Mouse (Mus musculus) hindbrain, embryonic 13.5 days (tissue): ENCODE data around the gene Nisch. TPM values are rescaled to one million over a fixed set of nuclear protein-coding genes. Genes with fewer than 3 reads are reported as not detected.

ENCODE experiments used
- ATAC-seq: fragments of 200-750 bp; cut with Nextera tagmentation; 2 replicates; pipeline ENCODE4 v1.8.0; 2017; ENCODE audit warnings: moderate TSS enrichment; ENCODE audit not compliant: low FRiP score
- H3K27ac ChIP-seq: fragments of 300-500 bp; sonication (generic); 2 replicates; pipeline ENCODE4 v1.5.1; 2015; ENCODE audit warnings: inconsistent platforms, mild to moderate bottlenecking, moderate library complexity
- H3K27me3 ChIP-seq: fragments of 300-500 bp; sonication (generic); 2 replicates; pipeline ENCODE4 v1.6.1; 2015; ENCODE audit warnings: mild to moderate bottlenecking, inconsistent platforms
- H3K36me3 ChIP-seq: fragments of 300-500 bp; sonication (generic); 2 replicates; pipeline ENCODE4 v1.6.1; 2015; ENCODE audit warnings: mild to moderate bottlenecking, inconsistent platforms
- H3K4me1 ChIP-seq: fragments of 300-500 bp; sonication (generic); replicated peaks from 2 replicates; pipeline ENCODE4 v1.6.1; 2015; ENCODE audit warnings: inconsistent platforms
- H3K4me2 ChIP-seq: fragments of 300-500 bp; sonication (generic); 2 replicates; pipeline ENCODE4 v1.6.1; 2015; ENCODE audit warnings: inconsistent platforms, mild to moderate bottlenecking, moderate library complexity
- H3K4me3 ChIP-seq: fragments of 300-500 bp; sonication (generic); 2 replicates; pipeline ENCODE4 v1.5.1; 2015; ENCODE audit warnings: mild to moderate bottlenecking, inconsistent platforms
- H3K9ac ChIP-seq: fragments of 300-500 bp; sonication (generic); 2 replicates; pipeline ENCODE4 v1.6.1; 2015; ENCODE audit warnings: mild to moderate bottlenecking, inconsistent platforms
- H3K9me3 ChIP-seq: fragments of 300-500 bp; sonication (generic); 2 replicates; pipeline ENCODE4 v1.6.1; 2016; ENCODE audit warnings: inconsistent platforms
- WGBS: fragments of 180-500 bp; shearing (Covaris S2); methylation state at CpG from one replicate; pipeline ENCODE4 v1.1.7; 2015; 5-methylcytosine and 5-hydroxymethylcytosine counted together
- polyA plus RNA-seq: library from polyadenylated mRNA; unstranded; fragments of >200 nt; fragmentation: Nextera tagmentation; extraction: Ambion mirVana; gene quantifications from 2 replicates; pipeline ENCODE4 v1.2.1, GENCODE M21; 2015

The Nisch gene
- polyA plus RNA-seq, 1 experiment from 2014 or later = 315 TPM

GRCm38 (mm10) chr14:31131272-31131821 lies 85.4 kb downstream of the Nisch start:
- Histone ChIP-seq H3K27ac (peak overlapping the region; percentile 90), H3K36me3 (peaks cover 19% of the 10 kb centered on the region), H3K9ac (peak overlapping the region; percentile 92), H3K9me3 (no peaks in the 10 kb centered on the region), H3K4me2 (peak overlapping the region; percentile 75), H3K27me3 (no peaks in the 10 kb centered on the region), H3K4me3 (peak overlapping the region; percentile 87), H3K4me1 (peaks cover 62% of the 10 kb centered on the region)
- under 1% methylated on average over 38 of the region's 43 CpGs for WGBS
- ATAC-seq = no peak; the same call in 1 of the 2 replicates

GRCm38 (mm10) chr14:31130236-31131220 lies 86.2 kb downstream of the Nisch start, which contains the start of gene Nt5dc2:
Nt5dc2 (plus strand) TSS chr14:31131053.
- Histone ChIP-seq H3K9me3 (no peaks in the 10 kb centered on the region), H3K9ac (peak within 1 kb of the TSS; percentile 92), H3K27me3 (no peaks in the 10 kb centered on the region), H3K4me2 (peak within 1 kb of the TSS; percentile 75), H3K36me3 (peaks cover 11% of the 10 kb centered on the region), H3K4me3 (peak within 1 kb of the TSS; percentile 87), H3K27ac (peak within 1 kb of the TSS; percentile 90), H3K4me1 (peaks cover 68% of the 10 kb centered on the region)
- ATAC-seq = peak; percentile 74
- 6% methylated on average over 36 of the region's 63 CpGs for WGBS

DNA sequence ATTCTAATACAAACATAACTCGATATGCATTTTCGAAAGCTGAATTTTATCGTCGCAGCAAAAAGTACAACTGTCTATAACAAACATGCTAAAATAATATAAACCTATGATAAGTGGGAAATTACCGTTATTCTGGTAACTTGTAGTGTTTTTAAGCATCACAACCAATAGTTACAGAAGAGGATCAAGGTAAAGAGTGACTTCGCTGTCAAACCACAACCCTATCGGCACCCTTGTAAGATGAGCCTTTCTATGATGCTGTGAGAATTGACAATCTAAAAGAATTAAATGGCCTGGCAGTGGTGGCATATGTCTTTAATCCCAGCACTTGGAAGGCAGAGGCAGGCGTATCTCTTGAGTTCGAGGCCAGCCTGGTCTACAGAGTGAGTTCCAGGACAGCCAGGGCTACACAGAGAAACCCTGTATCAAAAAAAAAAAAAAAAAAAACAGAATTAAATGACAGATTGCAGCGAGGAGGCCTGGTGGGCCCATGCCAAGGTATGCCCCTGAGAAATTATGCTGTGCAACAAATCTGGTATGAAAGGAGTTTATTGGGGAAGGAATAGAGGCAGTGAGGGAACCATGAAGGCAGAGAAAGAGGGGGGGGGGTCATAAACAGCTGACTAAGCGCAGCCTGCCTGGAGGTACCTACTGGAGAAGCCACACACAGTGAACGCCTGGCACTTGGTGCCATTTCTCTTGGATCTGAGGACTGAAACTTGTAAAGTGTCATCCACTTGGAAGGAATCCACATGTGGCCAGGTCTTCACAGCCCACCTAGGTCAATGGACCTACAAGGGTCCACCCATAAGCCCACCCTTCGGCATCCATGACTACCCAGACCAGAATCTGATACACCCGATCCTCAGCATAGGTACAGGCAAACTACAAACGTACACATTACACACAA lies 87.2 kb downstream of the Nisch start:
- Histone ChIP-seq H3K9me3 (no peaks in the 10 kb centered on the region), H3K27ac (peak overlapping the region; percentile 90), H3K4me3 (peak overlapping the region; percentile 76), H3K4me1 (peaks cover 68% of the 10 kb centered on the region), H3K36me3 (peaks cover 2% of the 10 kb centered on the region), H3K4me2 (peak overlapping the region; percentile 93), H3K27me3 (no peaks in the 10 kb centered on the region), H3K9ac (peak overlapping the region; percentile 29; the same call in 1 of the 2 replicates)
- ATAC-seq = no peak
- WGBS = 69% methylated on average over 15 of the region's 15 CpGs

- peak; percentile 96 for ATAC-seq
- Histone ChIP-seq H3K36me3 (no peaks in the 10 kb centered on the region; the same call in 1 of the 2 replicates), H3K27me3 (no peaks in the 10 kb centered on the region), H3K4me3 (peak within 1 kb of the TSS; percentile 76), H3K4me1 (peaks cover 61% of the 10 kb centered on the region), H3K27ac (peak within 1 kb of the TSS; percentile 90), H3K9me3 (no peaks in the 10 kb centered on the region), H3K9ac (peak within 1 kb of the TSS; percentile 81), H3K4me2 (peak within 1 kb of the TSS; percentile 93)
- WGBS = 0% methylated on average over 32 of the region's 33 CpGs
These were observed 87.9 kb downstream of the Nisch start, which contains the start of gene Smim4 for GRCm38 (mm10) chr14:31128826-31129219. Smim4 (minus strand) TSS chr14:31128956.

- peak overlapping the region; percentile 81 for H3K9ac ChIP-seq
- H3K27me3 ChIP-seq = no peaks in the 10 kb centered on the region
- 3% methylated on average over 23 of the region's 23 CpGs for WGBS
- peak; percentile 26; the same call in 1 of the 2 replicates for ATAC-seq
- no peaks in the 10 kb centered on the region for H3K9me3 ChIP-seq
- peak overlapping the region; percentile 84 for H3K27ac ChIP-seq
- peak overlapping the region; percentile 76 for H3K4me3 ChIP-seq
- H3K36me3 ChIP-seq = peaks cover 3% of the 10 kb centered on the region; the same call in 1 of the 2 replicates
- H3K4me1 ChIP-seq = peaks cover 55% of the 10 kb centered on the region
- H3K4me2 ChIP-seq = peak overlapping the region; percentile 93
These were observed 88.5 kb downstream of the Nisch start for GRCm38 (mm10) chr14:31128101-31128825.

- no peak overlapping the region for H3K27ac ChIP-seq
- peak overlapping the region; percentile 36; the same call in 1 of the 2 replicates for H3K4me2 ChIP-seq
- WGBS = 96% methylated on average over 8 of the region's 8 CpGs
- no peak overlapping the region for H3K9ac ChIP-seq
- peaks cover 8% of the 10 kb centered on the region for H3K36me3 ChIP-seq
- H3K4me1 ChIP-seq = peaks cover 41% of the 10 kb centered on the region
- H3K4me3 ChIP-seq = peak overlapping the region; percentile 14; the same call in 1 of the 2 replicates
- no peaks in the 10 kb centered on the region for H3K27me3 ChIP-seq
- ATAC-seq = no peak
- no peaks in the 10 kb centered on the region for H3K9me3 ChIP-seq
These were observed 89.9 kb downstream of the Nisch start for GRCm38 (mm10) chr14:31126826-31127225.

DNA sequence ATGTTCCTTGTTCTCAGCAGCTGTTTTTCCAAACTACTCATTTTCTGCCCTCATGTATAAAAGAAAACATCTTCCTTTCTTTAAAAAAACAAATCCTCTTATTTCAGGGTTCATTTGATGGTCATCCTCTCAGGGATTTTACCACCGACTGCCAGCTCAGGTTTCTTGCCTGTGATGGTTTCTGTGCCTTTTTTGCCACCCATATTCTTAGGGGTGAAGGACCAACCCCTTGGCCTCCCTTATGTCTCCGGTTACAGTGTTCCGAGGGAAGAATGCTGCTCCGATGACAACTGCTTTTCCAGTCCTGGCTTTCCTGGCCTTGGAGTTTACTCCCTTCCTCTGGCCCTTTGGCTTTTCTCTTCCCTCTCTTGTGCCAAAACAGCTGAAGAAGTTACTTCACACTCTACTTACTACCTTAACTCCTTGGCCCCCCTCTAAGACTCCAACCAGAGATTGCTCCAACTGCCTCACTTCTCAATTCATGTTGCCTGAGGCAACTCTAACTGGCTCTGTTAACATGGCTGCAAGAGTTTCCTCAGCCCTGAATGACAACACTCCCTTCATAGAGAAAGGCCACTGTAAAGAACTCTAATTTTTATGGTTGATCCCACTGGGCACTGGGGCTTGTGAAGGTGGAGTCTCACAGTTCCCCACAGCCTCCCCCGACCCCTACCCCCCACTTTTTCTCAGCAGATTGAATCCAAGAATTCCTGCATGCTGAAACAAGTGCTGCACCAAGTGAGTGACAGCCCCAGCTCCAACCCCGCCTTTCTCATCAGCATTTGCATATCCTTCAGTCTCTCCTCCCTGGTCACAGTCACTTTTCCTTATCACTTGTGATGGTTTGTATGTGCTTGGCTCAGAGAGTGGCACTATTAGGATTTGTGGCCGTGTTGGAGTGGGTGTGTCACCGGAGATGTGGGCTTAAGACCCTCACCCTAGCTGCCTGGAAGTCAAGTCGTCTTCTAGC lies 91.4 kb downstream of the Nisch start:
- H3K36me3 ChIP-seq = peaks cover 15% of the 10 kb centered on the region
- no peak for ATAC-seq
- peaks cover 39% of the 10 kb centered on the region for H3K4me1 ChIP-seq
- no peaks in the 10 kb centered on the region for H3K9me3 ChIP-seq
- no peak overlapping the region for H3K4me3 ChIP-seq
- no peak overlapping the region for H3K4me2 ChIP-seq
- WGBS = 68% methylated on average over 9 of the region's 9 CpGs
- H3K27me3 ChIP-seq = no peaks in the 10 kb centered on the region
- H3K9ac ChIP-seq = 0 out of 2 replicates have a peak overlapping the region, but pooled peaks have one; percentile 26
- H3K27ac ChIP-seq = peak overlapping the region; percentile 49

Other genes with a start within 250 kb of the Nisch start
- gene Glt8d1, start 215.5 kb downstream of the Nisch start, polyA plus RNA-seq = 62.8 and 66.7 TPM in 2 replicates
- gene Spcs1, start 215.3 kb downstream of the Nisch start, polyA plus RNA-seq = 322 and 337 TPM in 2 replicates
- gene Pbrm1, start 197.8 kb downstream of the Nisch start, polyA plus RNA-seq = 146 and 151 TPM in 2 replicates
- gene Gnl3, start 197.8 kb downstream of the Nisch start, polyA plus RNA-seq = 52.8 and 52.9 TPM in 2 replicates
- gene Smim4, start 88.0 kb downstream of the Nisch start, polyA plus RNA-seq = 83.1 and 83.2 TPM in 2 replicates
- gene Nt5dc2, start 85.9 kb downstream of the Nisch start, polyA plus RNA-seq = 273 and 282 TPM in 2 replicates
- gene Stab1, start 48.3 kb downstream of the Nisch start, polyA plus RNA-seq = 24.8 and 25.2 TPM in 2 replicates
- 7.3 and 9.1 TPM in 2 replicates for gene Tnnc1, start 8.6 kb downstream of the Nisch start, polyA plus RNA-seq
- 0.84 and 0.90 TPM in 2 replicates for gene Sema3g, start 914 bp upstream of the Nisch start, polyA plus RNA-seq
- 11.9 and 13.6 TPM in 2 replicates for gene Phf7, start 34.4 kb upstream of the Nisch start, polyA plus RNA-seq
- 114 and 117 TPM in 2 replicates for gene Bap1, start 34.5 kb upstream of the Nisch start, polyA plus RNA-seq
- gene Dnah1, start 107.0 kb upstream of the Nisch start, polyA plus RNA-seq = 4.1 and 4.6 TPM in 2 replicates
- gene Capn7, start 119.7 kb upstream of the Nisch start, polyA plus RNA-seq = 70.5 and 76.3 TPM in 2 replicates
- gene Sh3bp5, start 219.1 kb upstream of the Nisch start, polyA plus RNA-seq = 140 and 142 TPM in 2 replicates